Mouse (Mus musculus) CH12.LX (cell line): ENCODE data around the gene Cradd. TPM values are rescaled to one million over a fixed set of nuclear protein-coding genes. Genes with fewer than 3 reads are reported as not detected.
A peak's percentile ranks its signal among the peaks of the same experiment; 100 is the strongest.

Experiments used
- DNase-seq: peaks from one replicate; pipeline ENCODE4 v3.0.0-alpha.2; 2013; ENCODE audit errors: extremely low read depth
- H3K27ac ChIP-seq: 2 replicates; pipeline ENCODE4 v1.5.1; 2012; ENCODE audit warnings: low read depth, mild to moderate bottlenecking, control low read depth, moderate library complexity; ENCODE audit not compliant: insufficient read depth
- H3K27me3 ChIP-seq: replicated peaks from 2 replicates; pipeline ENCODE3; 2012; ENCODE audit warnings: inconsistent platforms
- H3K36me3 ChIP-seq, 2 experiments: replicated peaks in 1 of 2; 2 replicates each; pipeline versions ENCODE3 to v1.6.1; 2012; ENCODE audit warnings: inconsistent platforms in 1 of 2, low read length in 1 of 2, mild to moderate bottlenecking in 1 of 2, mixed read lengths in 1 of 2, moderate library complexity in 1 of 2; ENCODE audit not compliant: control insufficient read depth in 1 of 2, insufficient read depth in 1 of 2
- H3K4me1 ChIP-seq, 2 experiments: 2 replicates each; pipeline ENCODE4 v1.6.1; 2012; ENCODE audit warnings: inconsistent platforms in 1 of 2, moderate library complexity in 1 of 2; ENCODE audit not compliant: insufficient read depth in 2 of 2, control insufficient read depth in 1 of 2
- H3K4me2 ChIP-seq: 2 replicates; pipeline ENCODE4 v1.6.1; 2012; ENCODE audit warnings: low read depth, mild to moderate bottlenecking, control low read depth; ENCODE audit not compliant: poor library complexity, insufficient read depth, severe bottlenecking
- H3K4me3 ChIP-seq, 3 experiments: fragments of 150-350 bp in 1 of 3; sonication (generic) in 1 of 3; replicated peaks in 1 of 3; 2 replicates each; pipeline versions ENCODE3 to v1.5.1; 2011 to 2012; ENCODE audit warnings: low read depth in 2 of 3, low read length in 2 of 3, mild to moderate bottlenecking in 2 of 3, moderate library complexity in 2 of 3, control low read depth in 1 of 3, improper control_type of control experiment in 1 of 3, inconsistent platforms in 1 of 3, mixed read lengths in 1 of 3; ENCODE audit not compliant: poor library complexity in 1 of 3
- H3K79me2 ChIP-seq: replicated peaks from 2 replicates; pipeline ENCODE4 v1.6.1; 2012; ENCODE audit warnings: mild to moderate bottlenecking, moderate library complexity; ENCODE audit not compliant: control insufficient read depth, poor library complexity, insufficient read depth, severe bottlenecking; ENCODE audit errors: extremely low read depth
- H3K9ac ChIP-seq: 2 replicates; pipeline ENCODE4 v1.6.1; 2012; ENCODE audit warnings: low read depth, mild to moderate bottlenecking, control low read depth, moderate library complexity; ENCODE audit not compliant: insufficient read depth
- H3K9me3 ChIP-seq: replicated peaks from 2 replicates; pipeline ENCODE3; 2012; ENCODE audit warnings: low read length, inconsistent platforms, mixed read lengths
- BHLHE40 ChIP-seq: IDR thresholded peaks from 2 replicates; pipeline ENCODE4 v1.6.1; 2011; ENCODE audit warnings: mild to moderate bottlenecking, low read depth, low read length, improper control_type of control experiment
- CHD2 ChIP-seq: IDR thresholded peaks from 2 replicates; pipeline ENCODE4 v1.6.1; 2011; ENCODE audit warnings: low read length, improper control_type of control experiment
- CTCF ChIP-seq, 2 experiments: IDR thresholded peaks in 1 of 2; conservative IDR thresholded peaks in 1 of 2; 2 replicates each; pipeline ENCODE4 v1.5.1; 2011 to 2012; ENCODE audit warnings: low read depth in 2 of 2, low read length in 2 of 2, improper control_type of control experiment in 1 of 2, inconsistent platforms in 1 of 2, mild to moderate bottlenecking in 1 of 2, moderate library complexity in 1 of 2
- EP300 ChIP-seq: IDR thresholded peaks from 2 replicates; pipeline ENCODE4 v1.6.1; 2011; ENCODE audit warnings: low read length, improper control_type of control experiment
- ETS1 ChIP-seq: conservative IDR thresholded peaks from 2 replicates; pipeline ENCODE4 v1.6.1; 2012; ENCODE audit warnings: low read depth, mild to moderate bottlenecking, inconsistent platforms, low read length, improper control_type of control experiment, moderate library complexity
- IRF4 ChIP-seq: IDR thresholded peaks from 2 replicates; pipeline ENCODE4 v1.6.1; 2014; ENCODE audit warnings: low read depth, mild to moderate bottlenecking, inconsistent platforms, low read length, improper control_type of control experiment
- MAX ChIP-seq: IDR thresholded peaks from 2 replicates; pipeline ENCODE4 v1.6.1; 2011; ENCODE audit warnings: low read length, improper control_type of control experiment
- MAZ ChIP-seq: IDR thresholded peaks from 2 replicates; pipeline ENCODE4 v1.6.1; 2012; ENCODE audit warnings: low read depth, mild to moderate bottlenecking, inconsistent platforms, low read length, improper control_type of control experiment, moderate library complexity
- MEF2A ChIP-seq: IDR thresholded peaks from 2 replicates; pipeline ENCODE4 v1.6.1; 2014; ENCODE audit warnings: low read depth, mild to moderate bottlenecking, inconsistent platforms, low read length, improper control_type of control experiment, borderline replicate concordance
- MYC ChIP-seq: IDR thresholded peaks from 2 replicates; pipeline ENCODE4 v1.6.1; 2011; ENCODE audit warnings: low read depth, mild to moderate bottlenecking, improper control_type of control experiment, low read length
- NELFE ChIP-seq: IDR thresholded peaks from 2 replicates; pipeline ENCODE4 v1.6.1; 2011; ENCODE audit warnings: low read depth, low read length, improper control_type of control experiment
- NRF1 ChIP-seq: IDR thresholded peaks from 2 replicates; pipeline ENCODE4 v1.6.1; 2014; ENCODE audit warnings: low read depth, mild to moderate bottlenecking, inconsistent platforms, low read length, improper control_type of control experiment, moderate library complexity
- SMC3 ChIP-seq: IDR thresholded peaks from 2 replicates; pipeline ENCODE4 v1.6.1; 2011; ENCODE audit warnings: low read depth, low read length, improper control_type of control experiment
- USF1 ChIP-seq: IDR thresholded peaks from 2 replicates; pipeline ENCODE4 v1.6.1; 2014; ENCODE audit warnings: low read depth, mild to moderate bottlenecking, inconsistent platforms, low read length, improper control_type of control experiment
- USF2 ChIP-seq: conservative IDR thresholded peaks from 2 replicates; pipeline ENCODE4 v1.6.1; 2011; ENCODE audit warnings: low read depth, low read length, improper control_type of control experiment
- ZC3H11A ChIP-seq: IDR thresholded peaks from 2 replicates; pipeline ENCODE4 v1.6.1; 2012; ENCODE audit warnings: low read depth, mild to moderate bottlenecking, inconsistent platforms, low read length, improper control_type of control experiment
- dilution Hi-C: fragments of 300-500 bp; cut with MboI; formaldehyde crosslinking; loops from 2 replicates; pipeline ENCODE4 v1.14.3; 2020; ENCODE audit warnings: low sequenced_read_pairs; ENCODE audit not compliant: extremely low pct_unique_long_range_greater_than_20kb, extremely low pct_ligation_motif_present
- in situ Hi-C: fragments of 300-500 bp; cut with MboI; formaldehyde crosslinking; loops from 3 replicates; pipeline ENCODE4 v1.14.3; 2019; ENCODE audit warnings: low sequenced_read_pairs, low pct_ligation_motif_present, low pct_unique_long_range_greater_than_20kb, mixed read lengths
- polyA plus RNA-seq: library from polyadenylated mRNA; unstranded; fragments of >175 nt; gene quantifications from 2 replicates; pipeline ENCODE4 v1.2.1, GENCODE M21; 2012; ENCODE audit warnings: low read depth; ENCODE audit not compliant: insufficient read length
- total RNA-seq, 2 experiments: library from RNA; depleted of rRNA; stranded (reverse); fragments of 300-350 nt in 1 of 2; fragments of >200 nt in 1 of 2; gene quantifications; 2 replicates each; pipeline ENCODE4 v1.2.3; 2012 to 2014

The Cradd gene
- total and polyA plus RNA-seq, 3 experiments: 5.6 to 8.8 (median 5.6) TPM

- in situ Hi-C loops: no loop called here
- Histone ChIP-seq H3K27me3 (no peaks in the 10 kb centered on the region), H3K79me2 (no peaks in the 10 kb centered on the region), H3K4me2 (no peak overlapping the region), H3K9me3 (no peaks in the 10 kb centered on the region), H3K36me3 (peaks cover 0 to 2% of the 10 kb centered on the region in 2 experiments), H3K4me3 (no peak overlapping the region), H3K27ac (no peak overlapping the region), H3K4me1 (peaks cover 16 to 25% of the 10 kb centered on the region in 2 experiments), H3K9ac (no peak overlapping the region)
- dilution Hi-C loops: no loop called here
- no peak for TF ChIP-seq NRF1
- no peak for TF ChIP-seq MAX
- no peak for TF ChIP-seq CTCF (conservative IDR thresholded peaks at IDR 0.05 in 1 of 2, IDR thresholded peaks at IDR 0.05 in 1 of 2; ENCODE audit: low read depth in 2 of 2, low read length in 2 of 2)
- DNase-seq: no peak
Observed at GRCm38 (mm10) chr10:95293261-95293660, 30.7 kb downstream of the Cradd start.

GRCm38 (mm10) chr10:95292269-95292668, 31.7 kb downstream of the Cradd start:
- no peaks in the 10 kb centered on the region for H3K27me3 ChIP-seq
- H3K36me3 ChIP-seq: peaks cover 0 to 2% of the 10 kb centered on the region in 2 experiments
- H3K27ac ChIP-seq: no peak overlapping the region
- no peaks in the 10 kb centered on the region for H3K79me2 ChIP-seq
- H3K4me3 ChIP-seq: no peak overlapping the region
- no peaks in the 10 kb centered on the region for H3K9me3 ChIP-seq
- TF ChIP-seq MAZ (no peak), MAX (no peak), CHD2 (no peak), MYC (no peak), USF1 (no peak), NELFE (no peak), CTCF (conservative IDR thresholded peaks at IDR 0.05 in 1 of 2, IDR thresholded peaks at IDR 0.05 in 1 of 2; ENCODE audit: low read depth in 2 of 2, low read length in 2 of 2) (no peak), ZC3H11A (no peak), USF2 (no peak)
- dilution Hi-C loops: no loop called here
- peaks cover 8 to 21% of the 10 kb centered on the region in 2 experiments for H3K4me1 ChIP-seq
- in situ Hi-C loops: no loop called here
- H3K4me2 ChIP-seq: no peak overlapping the region
- no peak for DNase-seq
- no peak overlapping the region for H3K9ac ChIP-seq

- Histone ChIP-seq H3K79me2 (no peaks in the 10 kb centered on the region), H3K36me3 (peaks cover 0 to 3% of the 10 kb centered on the region in 2 experiments), H3K9me3 (no peaks in the 10 kb centered on the region), H3K27me3 (no peaks in the 10 kb centered on the region), H3K4me2 (peak overlapping the region; percentile 26; the same call in 1 of the 2 replicates), H3K9ac (no peak overlapping the region), H3K4me3 (peak overlapping the region in 1 of 3 experiments; percentile 0), H3K4me1 (peaks cover 8 to 21% of the 10 kb centered on the region in 2 experiments), H3K27ac (no peak overlapping the region)
- in situ Hi-C loops: no loop called here
- TF ChIP-seq CHD2 (peak; percentile 22; the same call in 1 of the 2 replicates), EP300 (peak; percentile 98), NRF1 (no peak), BHLHE40 (peak; percentile 79), SMC3 (no peak), ETS1 (0 out of 2 replicates have a peak, but pooled peaks have one; percentile 38), MEF2A (peak; percentile 40; the same call in 1 of the 2 replicates), IRF4 (peak; percentile 98)
- DNase-seq: peak; percentile 87
- dilution Hi-C loops: no loop called here
Observed at GRCm38 (mm10) chr10:95291133-95291876, 32.6 kb downstream of the Cradd start.
